Mouse (Mus musculus) embryonic facial prominence, embryonic 15.5 days (tissue): Measurements from ENCODE around the gene Sntg2. TPM values are rescaled to one million over a fixed set of nuclear protein-coding genes. Genes with fewer than 3 reads are reported as not detected.

ENCODE experiments used
- ATAC-seq: fragments of 200-750 bp; cut with Nextera tagmentation; 2 replicates; pipeline ENCODE4 v1.8.0; 2017; ENCODE audit warnings: low read depth, moderate TSS enrichment; ENCODE audit not compliant: insufficient number of reproducible peaks, low FRiP score, low TSS enrichment
- H3K27ac ChIP-seq: fragments of 300-500 bp; sonication (generic); replicated peaks from 2 replicates; pipeline ENCODE4 v1.5.1; 2015; ENCODE audit warnings: mild to moderate bottlenecking, inconsistent platforms
- H3K27me3 ChIP-seq: fragments of 300-500 bp; sonication (generic); 2 replicates; pipeline ENCODE4 v1.6.1; 2015; ENCODE audit warnings: inconsistent platforms
- H3K36me3 ChIP-seq: fragments of 300-500 bp; sonication (generic); 2 replicates; pipeline ENCODE4 v1.6.1; 2015; ENCODE audit warnings: mild to moderate bottlenecking, inconsistent platforms
- H3K4me1 ChIP-seq: fragments of 300-500 bp; sonication (generic); 2 replicates; pipeline ENCODE4 v1.6.1; 2015; ENCODE audit warnings: inconsistent platforms
- H3K4me2 ChIP-seq: fragments of 300-500 bp; sonication (generic); replicated peaks from 2 replicates; pipeline ENCODE4 v1.6.1; 2015; ENCODE audit warnings: mild to moderate bottlenecking, inconsistent platforms
- H3K4me3 ChIP-seq: fragments of 300-500 bp; sonication (generic); replicated peaks from 2 replicates; pipeline ENCODE4 v1.5.1; 2015; ENCODE audit warnings: mild to moderate bottlenecking, inconsistent platforms
- H3K9ac ChIP-seq: fragments of 300-500 bp; sonication (generic); 2 replicates; pipeline ENCODE4 v1.6.1; 2015; ENCODE audit warnings: inconsistent platforms
- H3K9me3 ChIP-seq: fragments of 300-500 bp; sonication (generic); replicated peaks from 2 replicates; pipeline ENCODE4 v1.6.1; 2016; ENCODE audit warnings: inconsistent platforms
- WGBS: fragments of 180-500 bp; shearing (Covaris S2); methylation state at CpG from one replicate; pipeline ENCODE4 v1.1.7; 2015; 5-methylcytosine and 5-hydroxymethylcytosine counted together
- polyA plus RNA-seq: library from polyadenylated mRNA; unstranded; fragments of >200 nt; fragmentation: Nextera tagmentation; extraction: Ambion mirVana; gene quantifications from 2 replicates; pipeline ENCODE4 v1.2.1, GENCODE M21; 2015

Gene Sntg2
- polyA plus RNA-seq, 1 experiment from 2014 or later, result 3.3 TPM

DNA sequence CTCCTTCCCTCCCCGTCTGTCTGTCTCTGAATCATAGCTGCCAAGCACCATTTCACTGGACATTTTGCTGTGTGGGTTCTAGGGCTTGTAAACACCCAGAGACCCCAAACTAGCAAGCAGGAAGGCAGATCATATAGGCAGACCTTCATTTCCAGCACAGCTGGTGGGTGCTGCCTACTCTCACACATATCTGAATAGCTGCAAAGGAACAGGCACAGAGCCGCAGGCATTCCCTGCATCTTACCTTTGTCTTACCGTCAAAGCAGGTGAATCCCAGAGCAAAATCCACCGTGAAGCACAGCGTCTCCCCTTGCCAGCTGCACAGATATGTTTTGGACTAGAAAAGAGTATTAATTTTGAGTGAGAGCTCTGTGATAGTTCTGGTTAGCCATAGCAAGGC is 172.1 kb downstream of the Sntg2 start:
- Histone ChIP-seq H3K9me3 (no peaks in the 10 kb centered on the region), H3K4me1 (no peaks in the 10 kb centered on the region), H3K9ac (no peak overlapping the region), H3K27ac (no peak overlapping the region), H3K27me3 (no peaks in the 10 kb centered on the region), H3K36me3 (no peaks in the 10 kb centered on the region), H3K4me2 (no peak overlapping the region), H3K4me3 (no peak overlapping the region)
- 84% methylated on average over 5 of the region's 5 CpGs for WGBS
- no peak for ATAC-seq

DNA sequence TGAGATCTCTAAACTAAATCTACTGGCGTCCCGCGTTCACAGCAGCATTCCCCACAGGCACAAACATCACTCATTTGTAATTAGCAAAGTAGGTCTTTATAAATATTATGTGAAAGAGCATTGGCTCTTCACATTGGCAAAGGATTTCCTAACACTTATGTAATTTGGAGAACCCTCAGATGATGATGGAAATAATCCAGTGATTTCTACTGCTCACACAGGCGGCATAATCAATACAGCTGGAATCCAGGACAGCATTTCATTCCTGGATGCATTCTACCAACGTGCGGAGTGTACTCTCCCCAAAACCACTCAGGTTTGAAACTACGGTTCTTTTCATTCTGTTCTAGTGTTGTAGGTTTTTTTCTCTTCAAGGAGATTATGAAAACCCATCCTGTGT is 172.6 kb downstream of the Sntg2 start:
- WGBS, result 86% methylated on average over 7 of the region's 7 CpGs
- Histone ChIP-seq H3K4me2 (no peak overlapping the region), H3K9me3 (no peaks in the 10 kb centered on the region), H3K27me3 (no peaks in the 10 kb centered on the region), H3K36me3 (no peaks in the 10 kb centered on the region), H3K9ac (no peak overlapping the region), H3K4me1 (no peaks in the 10 kb centered on the region), H3K4me3 (no peak overlapping the region), H3K27ac (no peak overlapping the region)
- no peak for ATAC-seq

DNA sequence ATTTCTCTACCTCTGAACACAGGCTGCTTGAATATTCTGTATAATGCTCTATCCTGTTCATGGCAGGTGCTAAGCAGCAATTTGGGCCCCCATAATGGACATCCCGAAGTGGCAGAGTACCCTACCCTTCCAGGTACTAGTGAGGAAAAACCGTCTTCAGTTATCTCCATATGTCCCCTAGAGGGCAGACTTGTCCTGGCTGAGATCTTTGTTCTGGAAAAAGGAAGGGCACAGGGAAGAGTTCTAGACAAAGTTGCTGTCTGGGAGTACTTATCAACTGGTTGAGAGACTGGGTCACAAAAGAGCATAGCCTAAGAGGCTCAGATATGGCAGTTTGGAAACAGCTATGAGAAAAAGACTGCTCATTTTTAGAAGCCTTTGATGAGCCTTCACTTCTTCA is 173.4 kb downstream of the Sntg2 start:
- 25% methylated on average over 2 of the region's 2 CpGs for WGBS
- ATAC-seq, result no peak
- Histone ChIP-seq H3K27me3 (no peaks in the 10 kb centered on the region), H3K9ac (no peak overlapping the region), H3K9me3 (no peaks in the 10 kb centered on the region), H3K36me3 (no peaks in the 10 kb centered on the region), H3K4me1 (no peaks in the 10 kb centered on the region), H3K4me2 (no peak overlapping the region), H3K27ac (no peak overlapping the region), H3K4me3 (no peak overlapping the region)

DNA sequence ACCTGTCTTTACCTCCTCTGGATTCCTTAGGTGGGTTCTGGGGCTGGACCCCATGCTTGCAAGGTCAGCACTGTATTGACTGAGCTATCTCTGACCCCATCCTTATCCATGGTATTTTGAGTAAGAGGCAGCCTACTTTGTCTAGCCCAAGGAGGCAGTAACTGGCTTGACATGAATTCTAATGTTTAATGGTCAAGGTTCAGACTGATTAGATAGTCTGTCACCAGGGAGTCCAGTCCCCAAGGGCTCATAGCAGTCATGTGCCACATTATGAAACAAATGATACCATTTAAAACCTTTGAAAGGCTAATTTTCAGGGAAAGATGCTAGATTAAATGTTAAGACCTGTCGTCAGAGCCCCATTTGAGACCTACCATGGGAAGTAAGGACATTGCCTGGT is 174.9 kb downstream of the Sntg2 start:
- H3K9me3 ChIP-seq, result no peaks in the 10 kb centered on the region
- no peak for ATAC-seq
- 77% methylated on average over 1 of the region's 1 CpGs for WGBS
- H3K4me3 ChIP-seq, result no peak overlapping the region
- no peaks in the 10 kb centered on the region for H3K27me3 ChIP-seq
- H3K4me2 ChIP-seq, result no peak overlapping the region
- no peaks in the 10 kb centered on the region for H3K4me1 ChIP-seq
- H3K36me3 ChIP-seq, result no peaks in the 10 kb centered on the region
- no peak overlapping the region for H3K27ac ChIP-seq
- no peak overlapping the region for H3K9ac ChIP-seq

DNA sequence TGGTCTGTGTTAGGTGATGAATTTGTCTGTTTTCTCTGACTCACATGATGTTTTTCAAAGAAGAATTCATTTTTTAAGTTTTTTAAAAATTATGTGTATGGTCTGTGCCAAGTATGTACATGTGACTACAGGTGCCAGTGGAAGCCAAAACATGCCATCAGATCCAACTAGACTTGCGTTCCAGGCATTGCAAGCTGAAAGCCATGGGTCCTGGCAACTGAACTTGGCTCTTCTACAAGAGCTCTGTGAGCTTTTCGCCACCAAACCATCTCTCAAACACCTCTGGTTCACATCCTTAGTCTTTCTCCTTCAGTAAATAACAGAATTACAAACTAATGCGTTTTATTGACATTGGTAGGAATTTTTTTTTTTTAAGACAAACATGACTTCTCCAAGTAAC is 191.5 kb downstream of the Sntg2 start:
- no peak overlapping the region for H3K9ac ChIP-seq
- WGBS, result 80% methylated on average over 3 of the region's 3 CpGs
- no peak overlapping the region for H3K4me2 ChIP-seq
- no peak overlapping the region for H3K27ac ChIP-seq
- H3K36me3 ChIP-seq, result no peaks in the 10 kb centered on the region
- no peaks in the 10 kb centered on the region for H3K4me1 ChIP-seq
- no peak overlapping the region for H3K4me3 ChIP-seq
- no peaks in the 10 kb centered on the region for H3K9me3 ChIP-seq
- H3K27me3 ChIP-seq, result no peaks in the 10 kb centered on the region
- ATAC-seq, result no peak

DNA sequence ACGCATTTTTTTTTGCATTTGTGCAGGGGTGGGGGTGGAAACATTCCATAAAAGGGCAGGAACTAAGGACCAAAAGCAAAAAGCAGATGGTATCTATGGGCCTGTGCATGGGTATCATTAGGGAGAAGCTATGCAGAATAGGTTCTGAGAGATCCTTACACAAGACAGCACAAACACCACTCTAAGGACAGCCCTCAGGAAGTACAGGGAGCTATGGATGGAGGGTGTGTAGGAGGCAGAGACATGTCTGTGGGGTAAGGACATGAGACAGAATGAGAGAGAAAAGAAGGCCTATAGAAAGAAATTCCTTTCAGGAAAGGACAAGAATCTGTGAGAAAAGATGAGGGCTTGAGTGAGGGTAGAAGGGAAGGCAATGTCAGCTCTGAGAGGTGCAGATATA is 193.6 kb downstream of the Sntg2 start:
- ATAC-seq, result no peak
- WGBS, result 73% methylated on average over 1 of the region's 1 CpGs
- H3K4me2 ChIP-seq, result no peak overlapping the region
- H3K36me3 ChIP-seq, result no peaks in the 10 kb centered on the region
- no peaks in the 10 kb centered on the region for H3K9me3 ChIP-seq
- H3K27ac ChIP-seq, result no peak overlapping the region
- H3K27me3 ChIP-seq, result no peaks in the 10 kb centered on the region
- no peaks in the 10 kb centered on the region for H3K4me1 ChIP-seq
- no peak overlapping the region for H3K4me3 ChIP-seq
- no peak overlapping the region for H3K9ac ChIP-seq

DNA sequence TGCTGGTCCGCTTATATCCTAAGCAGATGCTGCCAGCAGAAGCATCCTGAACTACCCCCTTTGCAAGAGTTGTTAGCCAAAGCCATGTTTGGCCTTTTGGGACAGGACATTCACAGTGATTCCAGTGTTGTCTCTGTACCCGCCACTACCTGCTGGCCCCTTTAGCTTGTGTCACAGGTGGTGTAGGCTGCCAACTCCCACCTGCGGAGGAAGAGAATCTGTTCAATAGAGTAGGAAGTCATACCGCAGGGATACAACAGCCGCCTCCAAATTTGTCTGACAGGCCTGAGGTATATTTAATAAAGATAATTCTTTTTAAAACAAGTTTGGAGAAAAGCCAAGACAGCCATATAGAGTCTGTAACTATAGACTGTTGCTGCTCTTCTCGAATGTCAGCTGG is 195.2 kb downstream of the Sntg2 start:
- Histone ChIP-seq H3K4me3 (no peak overlapping the region), H3K9me3 (no peaks in the 10 kb centered on the region), H3K4me2 (no peak overlapping the region), H3K27me3 (no peaks in the 10 kb centered on the region), H3K27ac (0 out of 2 replicates have a peak overlapping the region, but pooled peaks have one; percentile 7), H3K9ac (no peak overlapping the region), H3K4me1 (no peaks in the 10 kb centered on the region), H3K36me3 (no peaks in the 10 kb centered on the region)
- no peak for ATAC-seq
- 64% methylated on average over 6 of the region's 6 CpGs for WGBS

DNA sequence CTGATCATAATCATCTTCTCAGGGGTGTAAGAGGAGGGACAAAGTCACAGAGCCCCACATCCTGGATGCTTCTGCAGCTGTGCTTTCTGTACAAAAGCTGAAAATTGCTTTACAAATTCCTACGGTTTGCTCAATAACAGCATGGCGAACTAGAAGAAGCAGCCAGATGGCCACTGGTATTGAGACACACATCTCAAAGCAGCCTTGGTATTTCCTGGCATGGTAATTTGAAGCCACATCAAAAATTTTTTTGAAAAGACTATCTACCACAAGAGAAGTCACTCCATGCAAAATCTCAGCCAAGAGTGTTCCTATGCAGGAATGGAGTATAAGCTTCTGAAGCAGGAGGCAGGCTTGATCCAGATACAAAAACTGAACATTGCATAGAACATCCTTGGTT is 195.6 kb downstream of the Sntg2 start:
- ATAC-seq, result no peak
- no peaks in the 10 kb centered on the region for H3K27me3 ChIP-seq
- no peak overlapping the region for H3K9ac ChIP-seq
- no peak overlapping the region for H3K4me2 ChIP-seq
- H3K4me3 ChIP-seq, result no peak overlapping the region
- no peaks in the 10 kb centered on the region for H3K9me3 ChIP-seq
- H3K36me3 ChIP-seq, result no peaks in the 10 kb centered on the region
- H3K27ac ChIP-seq, result 0 out of 2 replicates have a peak overlapping the region, but pooled peaks have one; percentile 7
- WGBS, result 47% methylated on average over 2 of the region's 2 CpGs
- no peaks in the 10 kb centered on the region for H3K4me1 ChIP-seq

DNA sequence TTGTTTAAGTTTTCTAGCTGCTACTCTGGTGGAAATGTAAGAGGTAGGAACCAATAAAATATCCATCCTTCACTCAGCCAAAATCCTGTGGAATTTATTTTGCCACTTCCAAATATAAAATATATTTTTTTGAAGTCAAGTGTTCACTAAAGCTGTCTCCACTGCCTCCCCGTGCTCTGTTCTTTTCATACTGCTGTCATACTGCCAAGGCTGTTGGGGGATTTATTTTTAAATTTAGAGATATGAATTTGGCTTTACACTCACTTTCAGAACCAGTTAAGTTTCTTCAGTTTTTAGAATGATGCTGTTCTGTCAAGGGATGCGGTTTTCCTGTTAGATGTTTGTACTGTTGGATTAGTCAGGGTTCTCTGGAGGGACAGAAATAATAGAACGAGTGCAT is 204.7 kb downstream of the Sntg2 start:
- no peak overlapping the region for H3K27ac ChIP-seq
- H3K9me3 ChIP-seq, result no peaks in the 10 kb centered on the region
- WGBS, result 49% methylated on average over 3 of the region's 3 CpGs
- ATAC-seq, result no peak
- H3K4me3 ChIP-seq, result no peak overlapping the region
- H3K9ac ChIP-seq, result no peak overlapping the region
- H3K36me3 ChIP-seq, result no peaks in the 10 kb centered on the region
- no peaks in the 10 kb centered on the region for H3K4me1 ChIP-seq
- H3K4me2 ChIP-seq, result no peak overlapping the region
- no peaks in the 10 kb centered on the region for H3K27me3 ChIP-seq

DNA sequence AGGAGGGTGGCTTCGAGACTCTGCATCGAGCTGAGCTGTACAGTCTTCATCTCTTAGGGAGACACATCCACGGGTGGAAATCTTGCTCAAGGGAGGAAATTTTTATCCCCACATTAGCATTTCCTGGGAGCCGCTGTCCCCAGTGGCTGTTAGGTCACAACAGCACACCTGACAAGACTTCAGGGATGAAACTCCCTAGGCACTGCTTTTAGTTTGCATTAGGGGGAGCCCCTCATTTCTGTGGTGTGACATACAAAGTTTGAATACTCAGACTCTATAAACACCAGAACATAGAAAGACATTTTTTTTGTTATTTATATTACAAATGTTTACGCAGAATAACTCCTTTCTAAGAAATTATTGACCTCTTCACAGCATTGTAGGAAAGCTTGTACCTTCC is 208.6 kb downstream of the Sntg2 start:
- H3K36me3 ChIP-seq, result no peaks in the 10 kb centered on the region
- 75% methylated on average over 5 of the region's 5 CpGs for WGBS

DNA sequence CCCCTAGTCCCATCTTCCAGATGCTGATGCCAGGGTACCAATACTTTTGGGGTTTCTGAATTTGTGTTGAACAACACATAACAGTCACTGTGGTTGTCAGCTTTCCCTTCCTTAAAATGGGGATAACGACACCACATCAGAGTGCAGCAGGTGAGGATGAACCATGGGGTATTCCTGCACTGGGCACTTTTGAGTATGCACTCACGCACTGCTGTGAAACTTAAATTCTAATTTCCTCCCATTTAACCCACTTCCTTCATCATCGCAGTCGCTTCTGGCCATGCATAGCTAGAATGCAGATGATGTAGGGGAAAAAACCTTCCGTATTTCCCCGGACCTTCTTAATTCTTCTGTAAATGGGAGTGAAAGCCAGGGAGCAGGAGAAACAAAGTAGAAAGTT is 209.2 kb downstream of the Sntg2 start:
- no peak overlapping the region for H3K4me3 ChIP-seq
- no peaks in the 10 kb centered on the region for H3K4me1 ChIP-seq
- H3K4me2 ChIP-seq, result no peak overlapping the region
- no peak for ATAC-seq
- no peak overlapping the region for H3K27ac ChIP-seq
- no peaks in the 10 kb centered on the region for H3K27me3 ChIP-seq
- H3K9ac ChIP-seq, result no peak overlapping the region
- 90% methylated on average over 6 of the region's 6 CpGs for WGBS
- H3K36me3 ChIP-seq, result no peaks in the 10 kb centered on the region
- no peaks in the 10 kb centered on the region for H3K9me3 ChIP-seq

More for the DNA sequence above, 208.6 kb downstream of the Sntg2 start:
- no peaks in the 10 kb centered on the region for H3K9me3 ChIP-seq
- ATAC-seq, result no peak
- no peak overlapping the region for H3K27ac ChIP-seq
- H3K9ac ChIP-seq, result no peak overlapping the region
- H3K4me3 ChIP-seq, result no peak overlapping the region
- H3K4me1 ChIP-seq, result no peaks in the 10 kb centered on the region
- H3K4me2 ChIP-seq, result no peak overlapping the region
- no peaks in the 10 kb centered on the region for H3K27me3 ChIP-seq

DNA sequence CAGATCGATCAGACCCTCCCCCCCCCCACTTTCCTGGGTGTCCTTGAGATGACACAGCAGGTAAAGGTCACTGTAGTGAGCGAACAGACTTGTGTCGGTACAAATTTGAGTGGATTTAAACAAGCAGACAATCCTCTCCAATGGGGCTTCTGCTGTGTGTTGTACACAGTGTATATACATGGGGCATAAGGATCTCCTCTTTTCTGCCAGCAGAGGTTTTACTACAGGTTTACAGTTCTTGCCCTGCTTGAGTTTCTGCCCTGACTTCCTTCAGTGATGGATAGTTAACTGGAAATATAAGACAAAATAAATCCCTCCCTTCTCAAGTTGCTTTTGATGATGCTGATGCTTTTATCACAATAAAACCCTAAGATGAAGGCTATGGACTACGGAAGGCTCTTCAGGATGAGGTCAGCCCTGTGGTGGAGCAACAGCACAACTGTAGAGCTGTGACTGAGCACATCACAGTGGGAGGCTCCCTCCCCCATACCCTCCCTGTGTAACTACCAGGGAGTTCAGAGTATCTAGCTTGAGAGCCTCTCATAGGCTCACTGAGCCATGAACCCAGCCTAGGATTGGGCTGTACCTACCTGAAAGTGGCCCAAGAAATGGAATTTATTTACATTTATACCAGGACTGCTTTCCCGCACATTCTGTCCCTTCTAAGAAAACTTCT is 211.3 kb downstream of the Sntg2 start:
- WGBS, result 83% methylated on average over 5 of the region's 5 CpGs
- H3K9ac ChIP-seq, result no peak overlapping the region
- no peaks in the 10 kb centered on the region for H3K27me3 ChIP-seq
- no peak for ATAC-seq
- no peaks in the 10 kb centered on the region for H3K9me3 ChIP-seq
- no peak overlapping the region for H3K4me3 ChIP-seq
- no peak overlapping the region for H3K27ac ChIP-seq
- no peaks in the 10 kb centered on the region for H3K4me1 ChIP-seq
- no peak overlapping the region for H3K4me2 ChIP-seq
- no peaks in the 10 kb centered on the region for H3K36me3 ChIP-seq
